Mouse (Mus musculus) ovary, postnatal 10 days (tissue): ENCODE measurements around the gene Igfals.
A peak's percentile ranks its signal among the peaks of the same experiment; 100 is the strongest.

Source experiments
- DNase-seq: peaks from one replicate; pipeline ENCODE4 v3.0.0; 2022; ENCODE audit warnings: low spot score

Igfals gene

DNA sequence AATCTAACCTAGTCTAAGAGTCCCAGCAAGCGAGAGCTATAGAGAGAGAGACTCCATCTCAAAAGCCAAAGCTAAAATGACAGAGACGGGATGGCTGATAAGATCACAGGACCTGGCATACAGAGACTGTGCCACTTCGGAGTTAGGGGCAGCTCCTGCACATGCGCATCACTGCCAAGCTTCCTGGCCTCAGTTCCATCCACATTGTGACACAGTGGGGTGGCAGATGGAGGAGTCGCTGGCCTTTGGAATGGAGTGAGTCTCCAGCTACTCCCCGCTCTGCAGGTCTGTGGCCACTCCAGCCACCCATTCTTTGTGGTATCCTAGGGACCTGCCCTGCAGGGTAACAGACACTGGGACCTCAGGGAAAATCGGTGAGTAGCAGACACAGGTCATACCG is at the start of gene Igfals:
Gene Igfals, plus strand, starts transcription at position 222 of the 400 bp plus-strand sequence.
- DNase-seq, result no peak

DNA sequence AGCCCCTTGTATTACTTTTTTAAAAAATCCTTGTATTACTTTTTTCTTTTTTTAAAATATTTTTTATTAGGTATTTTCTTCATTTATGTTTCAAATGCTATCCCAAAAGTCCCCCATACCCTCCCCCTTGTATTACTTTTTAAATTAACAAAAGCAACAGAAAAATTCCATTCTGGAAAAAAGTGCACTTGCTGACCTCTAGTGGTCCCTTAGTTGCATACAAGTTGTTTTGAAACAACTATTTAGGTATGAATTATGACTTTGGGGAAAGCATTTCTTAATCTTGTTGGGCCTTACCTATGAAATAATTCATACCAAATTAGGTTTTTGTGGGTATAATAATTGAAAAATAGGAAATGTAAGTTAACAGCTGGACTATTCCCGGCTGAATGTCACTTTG is 48.3 kb upstream of the Igfals start:
- DNase-seq, result no peak

DNA sequence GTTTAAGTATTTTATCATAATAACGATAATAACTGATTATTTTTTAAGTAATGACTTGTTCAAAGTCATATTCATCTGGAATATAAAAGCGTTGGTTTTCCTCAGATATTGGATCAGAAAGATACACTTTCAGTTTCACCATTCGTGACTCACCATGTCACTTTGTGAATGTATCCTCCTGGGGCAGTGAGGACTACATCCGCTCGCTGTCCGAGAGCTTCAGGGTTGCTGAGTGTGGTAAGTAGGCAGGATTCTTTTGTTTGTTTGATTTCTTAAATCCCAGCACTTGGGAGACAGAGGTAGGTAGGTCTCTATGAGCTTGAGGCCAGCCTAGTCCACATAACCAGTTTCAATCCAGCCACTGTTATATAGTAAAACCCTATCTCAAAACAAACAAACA is 47.6 kb upstream of the Igfals start:
- no peak for DNase-seq

DNA sequence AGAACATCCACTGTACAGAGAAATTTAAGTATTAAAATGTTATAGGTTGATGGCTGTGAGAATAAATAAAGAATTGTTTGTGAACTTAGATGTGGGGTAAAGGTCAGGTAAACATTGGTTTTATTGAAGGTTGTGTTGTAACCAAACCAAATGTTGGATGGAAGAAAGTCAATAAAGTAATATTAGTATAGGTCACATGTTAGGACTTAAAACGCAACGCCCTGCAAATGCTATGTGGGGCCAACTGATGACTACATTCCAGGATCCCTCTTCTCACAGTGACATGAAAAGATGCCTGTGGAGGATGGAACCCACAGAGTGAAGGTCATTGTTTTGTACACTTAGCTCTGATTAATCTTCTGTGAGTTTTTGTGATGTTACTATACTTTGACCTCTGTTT is 46.3 kb upstream of the Igfals start:
- no peak for DNase-seq

DNA sequence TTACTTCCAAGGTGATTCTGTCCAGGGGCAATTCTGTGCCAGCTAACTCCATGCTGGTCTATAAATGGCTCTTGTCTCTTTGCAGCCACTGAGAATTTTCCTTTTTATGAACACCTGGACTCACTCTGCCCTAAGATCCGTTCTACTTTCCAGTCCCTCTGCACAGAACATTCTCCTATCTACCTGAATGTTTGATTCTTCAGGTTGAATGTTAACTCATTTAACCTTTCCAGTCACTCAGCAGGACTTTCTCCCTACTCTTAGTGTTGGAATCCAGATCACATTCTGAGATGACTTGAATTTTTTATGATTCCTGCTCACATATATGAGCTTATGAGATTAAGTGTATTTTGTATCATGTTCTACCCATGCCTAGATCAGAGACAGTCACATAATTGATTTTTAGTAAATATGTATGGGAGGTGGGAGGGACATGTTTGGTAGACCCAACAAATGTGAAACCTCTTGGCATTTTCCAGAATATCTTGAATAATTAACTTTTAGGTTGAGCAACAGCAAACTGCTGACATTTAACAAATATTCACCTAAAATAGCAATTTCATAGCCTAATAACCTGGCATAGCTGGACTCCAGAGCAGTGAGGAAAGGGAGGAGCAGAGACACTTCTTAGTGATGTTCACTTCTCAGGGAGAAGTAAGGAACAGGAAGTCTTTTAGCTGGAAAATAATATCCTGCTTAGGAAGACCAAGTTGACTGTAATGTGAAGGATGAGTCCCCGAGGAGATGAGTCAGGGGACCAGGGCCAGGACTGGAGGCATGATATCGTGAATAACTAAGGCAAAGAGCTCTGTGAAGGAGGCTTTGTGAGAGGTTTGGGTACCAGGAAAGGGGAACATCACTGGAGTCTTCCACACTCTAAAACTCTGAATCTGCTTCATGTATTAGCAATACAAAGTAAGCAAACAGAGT is 44.2 kb upstream of the Igfals start:
- no peak for DNase-seq

DNA sequence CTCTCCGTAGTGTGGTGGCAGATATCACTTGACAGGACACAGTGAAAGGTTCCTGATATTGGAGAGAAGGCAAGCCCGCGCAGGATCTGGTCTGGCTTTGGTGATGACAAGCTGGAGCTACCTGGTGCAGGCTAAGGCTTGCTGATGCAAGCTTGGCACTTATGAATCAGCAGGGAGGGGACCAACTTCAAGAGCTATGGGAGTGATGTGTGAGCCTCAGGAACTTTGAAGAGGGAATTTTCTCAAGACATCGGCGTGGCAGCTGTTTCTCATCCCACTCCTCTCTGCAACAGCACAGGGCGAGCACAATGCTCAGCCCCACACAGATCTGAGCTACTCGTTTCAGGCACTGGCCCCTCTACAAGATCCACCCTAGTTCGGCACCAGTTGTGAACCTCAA is 26.0 kb upstream of the Igfals start, which contains the start of gene Hagh:
Gene Hagh, plus strand, starts transcription at position 302 of the 400 bp plus-strand sequence.
- no peak for DNase-seq

DNA sequence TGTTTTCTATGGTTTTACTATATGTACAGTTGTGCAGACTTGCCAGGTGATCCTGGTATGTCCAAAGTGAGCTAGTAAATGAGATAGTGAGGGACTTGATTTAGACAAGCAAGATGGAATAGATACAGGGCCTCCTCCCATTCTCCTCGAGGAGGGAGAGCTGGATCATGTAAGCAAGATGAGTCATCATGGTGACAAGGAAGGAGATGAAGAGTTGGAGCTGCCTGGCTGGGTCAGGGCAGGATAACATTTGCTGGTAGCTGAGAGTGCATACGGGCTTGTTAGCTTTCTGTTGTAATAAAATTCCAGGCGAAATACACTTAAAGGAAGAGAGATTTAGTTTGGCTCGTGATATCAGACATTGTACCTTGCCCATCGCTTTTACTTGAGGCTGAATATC is 25.5 kb upstream of the Igfals start:
- DNase-seq, result no peak

DNA sequence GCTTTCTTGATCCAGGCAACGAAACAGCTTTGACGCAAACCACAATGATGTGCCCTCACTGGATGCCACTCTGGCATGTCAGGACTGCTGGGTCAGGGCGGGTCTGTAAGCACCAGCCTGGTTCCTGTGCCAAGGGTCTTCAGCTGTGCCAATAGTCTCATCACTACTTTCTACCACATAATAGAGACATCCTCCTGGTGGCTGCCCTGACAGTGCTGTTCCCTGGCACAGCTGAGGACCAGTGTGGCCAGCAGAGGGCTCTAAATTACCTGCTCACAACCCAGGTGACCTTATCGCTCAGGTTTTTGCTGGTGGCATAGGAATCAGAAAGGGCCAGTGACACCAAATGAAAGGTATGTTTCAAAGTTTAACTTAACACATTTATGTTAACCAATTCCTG is 24.7 kb upstream of the Igfals start:
- DNase-seq, result no peak

DNA sequence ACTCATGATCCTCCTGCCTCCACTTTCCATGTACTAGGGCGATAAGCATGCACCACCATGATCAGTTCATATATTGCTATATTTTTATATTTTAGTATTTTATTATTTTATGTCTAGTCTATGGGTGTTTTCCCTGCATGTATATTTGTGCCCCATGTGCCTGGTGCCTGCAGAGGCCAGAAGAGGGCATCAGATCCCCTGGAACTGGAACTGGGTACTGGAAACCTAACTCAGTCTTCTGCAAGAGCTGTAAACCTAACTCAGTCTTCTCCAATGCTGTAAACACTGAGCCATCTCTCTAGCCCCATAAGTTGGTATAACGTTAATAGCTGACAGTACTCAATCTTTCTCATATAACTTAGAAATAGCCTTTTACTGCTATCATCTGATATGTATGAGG is 23.2 kb upstream of the Igfals start:
- DNase-seq, result no peak

DNA sequence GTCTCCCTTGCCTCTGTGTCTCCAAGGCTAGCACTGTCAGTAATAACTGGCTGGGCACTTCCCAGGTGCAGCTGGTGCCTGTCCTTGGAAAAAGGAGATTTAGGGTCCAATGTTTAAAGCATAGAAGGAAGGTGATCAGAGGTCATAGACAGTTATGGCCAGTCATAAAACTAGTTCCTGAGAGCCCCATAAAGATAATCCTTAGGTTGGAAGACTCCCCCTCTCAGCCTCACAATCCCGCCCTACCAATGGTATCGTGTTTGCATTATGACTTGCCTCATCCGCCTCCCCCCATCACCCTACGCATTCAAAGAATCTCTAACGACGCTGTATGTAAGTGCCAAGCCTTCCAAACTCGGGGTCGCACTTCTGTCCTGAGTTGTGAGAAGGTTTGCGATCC is 21.3 kb upstream of the Igfals start:
- DNase-seq, result no peak

DNA sequence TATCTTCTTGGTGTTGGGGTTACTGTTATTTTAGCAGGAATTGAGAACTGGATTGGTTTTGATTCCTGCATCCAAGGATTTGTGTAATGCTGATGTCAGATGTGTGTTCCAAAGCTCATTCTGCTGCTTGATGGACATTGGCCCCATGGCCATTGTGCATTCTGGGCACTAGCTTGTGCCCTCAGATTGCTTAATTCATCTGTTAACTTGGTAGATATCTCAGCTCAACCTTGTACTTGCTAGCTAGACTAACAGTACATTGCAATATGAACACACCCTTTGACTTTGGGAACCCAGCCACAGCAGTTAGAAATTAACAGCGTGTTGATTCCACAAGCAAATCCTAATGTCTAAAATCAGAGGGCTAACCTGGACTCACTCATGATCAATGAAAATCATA is 18.4 kb upstream of the Igfals start:
- DNase-seq, result no peak

DNA sequence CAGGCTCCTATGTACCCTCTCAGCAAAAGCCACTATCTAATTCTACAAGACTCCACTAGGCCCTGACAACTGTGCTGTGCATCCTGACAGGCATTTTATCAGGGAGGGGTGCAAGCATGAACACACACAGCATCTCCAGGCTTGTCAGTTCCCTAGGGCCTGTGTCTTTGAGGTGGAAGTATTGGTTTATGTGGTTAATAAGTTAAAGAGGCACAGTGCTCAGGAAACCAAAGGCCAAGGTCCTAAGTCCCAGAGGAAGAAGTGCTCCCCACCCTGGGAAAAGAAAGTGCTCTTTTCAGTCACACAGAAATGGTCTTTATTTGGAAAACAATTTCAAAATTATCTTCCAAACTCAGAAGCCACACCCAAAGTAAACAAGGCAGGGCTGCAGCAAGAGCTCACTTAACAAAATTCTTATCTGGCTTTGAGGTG is 17.2 kb upstream of the Igfals start:
- no peak for DNase-seq

DNA sequence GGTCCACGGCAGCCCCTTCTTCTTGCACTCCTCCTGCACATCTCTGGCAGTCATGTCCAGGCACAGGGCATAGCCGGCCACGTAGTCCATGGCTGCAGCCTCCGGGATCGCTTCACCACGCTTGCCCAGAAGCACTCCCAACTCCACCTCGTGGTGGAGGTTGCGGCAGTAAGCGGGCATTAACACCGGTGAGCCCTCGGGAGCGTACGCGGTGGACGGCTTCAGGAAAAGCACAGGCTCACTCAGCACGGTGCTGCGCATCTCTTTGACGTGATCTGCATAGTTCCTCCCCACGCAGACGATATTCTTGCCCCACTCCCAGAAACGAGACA is 16.1 kb upstream of the Igfals start:
- DNase-seq, result no peak

DNA sequence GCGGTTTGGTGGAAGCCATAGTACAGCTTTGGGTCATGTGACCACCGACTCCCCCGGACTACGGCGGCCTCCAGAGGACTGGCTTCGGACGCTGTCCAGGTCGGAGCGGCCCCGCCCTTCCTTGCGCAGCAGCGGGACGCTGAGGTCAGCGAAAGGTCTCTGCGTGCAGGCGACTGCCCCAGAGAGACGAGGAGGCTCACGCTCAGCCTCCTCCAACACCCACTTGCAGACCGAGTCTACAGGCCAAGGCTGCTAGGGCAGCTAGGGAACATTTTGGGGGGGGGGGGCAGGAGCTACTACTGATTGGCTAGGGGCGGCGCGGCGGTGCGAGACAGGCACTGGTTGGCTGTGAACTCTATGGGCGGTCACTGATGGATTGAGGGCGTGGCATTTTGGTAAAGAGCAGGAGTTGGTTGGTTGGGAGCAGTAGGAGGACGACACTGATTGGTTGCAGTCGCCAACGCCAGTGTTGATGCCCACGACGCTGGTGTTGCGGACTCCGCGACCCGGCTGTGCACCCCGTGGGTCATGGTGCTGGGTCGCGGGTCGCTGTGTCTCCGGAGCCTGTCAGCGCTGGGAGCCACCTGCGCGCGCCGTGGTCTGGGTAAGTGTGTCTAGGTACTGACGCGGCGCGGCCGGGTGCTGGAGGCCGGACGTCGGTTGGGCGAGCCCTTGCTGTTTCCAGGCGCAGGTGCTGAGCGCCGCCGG is 15.6 kb upstream of the Igfals start, which contains the start of gene Fahd1:
Gene Fahd1, minus strand, starts transcription at position 300 of the 708 bp plus-strand sequence.
- DNase-seq, result peak; percentile 99

DNA sequence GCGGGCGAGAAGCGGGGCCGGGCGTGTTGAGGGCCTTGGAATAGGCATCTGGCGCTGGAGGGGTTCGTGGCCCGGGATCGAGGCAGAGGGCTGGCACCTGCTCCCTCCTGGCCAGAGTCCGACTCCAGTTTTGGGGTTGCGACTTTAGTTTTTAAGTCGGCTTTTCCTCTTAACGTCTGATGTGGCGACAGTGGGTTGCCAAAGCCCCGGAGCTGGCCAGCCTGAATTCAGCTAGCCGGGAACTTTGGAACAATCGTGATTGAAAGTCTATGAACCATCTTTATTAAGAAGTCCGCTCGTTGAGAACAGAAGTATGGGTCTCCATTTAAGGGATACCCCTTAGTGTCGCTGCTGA is 15.0 kb upstream of the Igfals start:
- no peak for DNase-seq

DNA sequence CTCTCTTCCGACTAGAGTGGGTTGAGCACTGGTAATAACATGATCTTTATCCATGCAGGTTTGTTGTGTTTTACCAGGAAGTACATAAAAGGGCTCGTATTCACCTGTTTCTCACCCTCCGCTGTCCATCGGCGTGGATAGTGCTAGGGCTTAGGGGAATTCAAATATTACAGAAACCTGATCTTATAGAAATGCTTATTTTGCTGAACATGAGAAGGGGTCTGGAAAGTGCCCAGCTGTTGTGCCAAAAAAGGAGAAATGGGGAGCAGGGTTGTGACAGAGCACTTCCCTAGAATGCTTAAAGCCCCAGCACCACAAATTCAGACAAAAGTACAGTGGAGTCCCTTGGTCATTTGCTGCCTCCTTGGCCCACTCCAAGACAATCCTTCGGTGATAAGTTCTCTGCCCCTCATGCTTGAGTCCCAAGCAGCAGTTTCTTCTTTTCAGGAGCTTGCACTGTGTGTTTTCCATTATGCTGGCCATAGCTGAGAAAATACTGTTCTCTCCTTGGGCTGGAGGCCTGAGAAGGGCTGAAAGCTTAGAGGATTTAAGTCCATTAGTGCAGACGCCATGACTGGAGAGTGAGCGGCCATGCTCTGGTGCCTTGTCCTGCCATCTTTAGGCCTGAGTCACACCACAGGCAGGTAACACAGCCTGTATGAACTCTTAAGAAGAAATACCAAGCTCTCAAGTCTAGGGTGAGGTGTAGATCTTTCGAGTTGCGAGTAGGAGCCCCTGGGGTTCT is 14.2 kb upstream of the Igfals start:
- no peak for DNase-seq

DNA sequence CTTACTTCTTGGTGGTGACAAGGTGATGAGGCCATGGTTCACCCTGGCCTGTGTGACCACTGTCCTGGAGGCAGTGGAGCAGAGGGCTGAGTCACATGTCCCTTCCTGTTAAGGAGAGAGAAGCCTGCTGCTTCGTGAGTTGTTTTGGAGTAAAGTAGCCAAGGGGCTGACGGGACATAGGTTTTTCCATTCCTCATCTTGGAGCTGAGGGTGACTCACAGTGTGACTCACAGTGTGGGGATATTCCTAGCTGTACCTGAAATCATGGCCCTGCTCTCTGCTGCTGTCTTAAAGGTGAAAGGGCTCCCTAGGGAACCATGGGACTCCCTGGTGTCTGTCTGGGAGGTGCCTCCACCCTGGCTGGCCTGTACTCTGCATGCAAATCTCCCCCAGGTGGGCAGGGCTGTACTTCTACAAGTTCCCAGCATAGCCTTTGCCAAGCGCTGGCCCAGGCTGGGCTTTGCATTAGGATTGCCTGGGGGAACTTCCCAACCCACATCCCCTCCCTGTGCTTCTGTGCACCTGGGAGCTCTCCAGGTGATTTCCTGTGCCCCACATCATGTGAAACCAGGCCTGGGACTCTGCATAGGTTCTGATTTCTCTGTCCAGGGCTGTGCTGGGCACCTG is 9.8 kb upstream of the Igfals start:
- DNase-seq, result no peak

DNA sequence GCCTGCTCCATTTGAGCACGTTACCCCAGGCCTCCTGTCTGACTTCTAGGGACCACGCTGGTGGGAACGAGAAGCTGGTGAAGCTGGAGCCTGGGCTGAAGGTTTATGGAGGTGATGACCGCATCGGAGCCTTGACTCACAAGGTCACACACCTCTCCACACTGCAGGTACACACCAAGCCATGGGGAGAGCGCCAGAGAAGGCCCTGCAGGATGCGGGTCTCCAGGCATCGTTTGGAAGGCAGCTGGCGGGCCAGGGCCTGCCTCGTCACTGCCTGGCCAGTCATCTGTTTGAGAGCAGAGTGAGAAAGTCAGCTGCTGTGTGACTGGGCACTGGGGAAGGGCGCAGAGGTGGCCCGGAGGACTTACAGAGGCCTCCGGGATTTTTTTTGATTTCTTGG is 9.2 kb upstream of the Igfals start:
- DNase-seq, result no peak

DNA sequence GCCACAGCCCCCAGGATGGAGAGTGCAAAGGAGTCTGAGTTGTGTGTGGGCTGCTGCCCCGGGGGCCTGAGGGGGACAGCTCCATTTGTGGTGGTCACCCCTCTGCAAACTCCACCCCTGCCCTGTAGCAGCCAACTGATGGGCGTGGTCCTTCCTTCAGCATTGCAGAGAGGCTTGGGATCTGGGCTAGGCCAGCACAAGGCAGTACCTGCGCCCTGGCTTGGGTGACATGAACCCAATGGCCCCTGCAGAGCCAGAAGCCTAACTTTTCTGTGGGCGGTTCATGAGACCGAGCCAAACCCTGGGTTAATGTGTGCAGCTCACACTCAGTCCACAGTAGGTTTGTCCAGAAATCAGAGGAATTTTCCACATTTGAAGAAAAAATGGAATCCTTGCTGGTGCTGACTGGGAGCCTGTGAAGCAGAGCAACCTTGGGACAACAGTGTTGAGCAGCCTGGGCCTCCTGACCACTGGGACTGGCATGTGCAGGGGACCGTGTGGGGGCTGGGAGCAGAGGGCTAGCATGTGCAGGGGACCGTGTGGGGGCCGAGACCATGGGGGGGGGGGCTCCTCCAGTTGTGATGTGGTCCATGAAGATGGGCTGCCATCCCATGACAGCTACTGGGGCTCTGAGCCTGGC is 7.8 kb upstream of the Igfals start:
- DNase-seq, result no peak

DNA sequence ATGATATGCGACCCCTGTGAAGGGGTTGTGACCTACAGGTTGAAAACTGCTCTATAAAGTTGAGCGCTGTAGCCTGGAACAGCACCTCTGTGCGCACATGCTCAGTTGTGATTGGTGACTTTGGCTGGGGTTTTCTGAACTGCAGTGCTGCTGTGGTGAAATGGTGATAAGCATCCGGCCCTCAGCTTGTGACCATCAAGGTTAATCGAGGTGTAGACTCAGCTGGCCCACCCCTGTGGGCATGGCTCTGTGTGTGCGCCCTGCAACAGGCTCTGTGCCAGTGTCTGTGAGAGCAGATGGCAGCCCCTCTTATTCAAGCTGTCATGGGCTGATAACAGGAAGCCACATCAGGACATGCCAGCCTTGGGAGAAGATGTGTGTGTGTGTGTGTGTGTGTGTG is 6.8 kb upstream of the Igfals start:
- no peak for DNase-seq

DNA sequence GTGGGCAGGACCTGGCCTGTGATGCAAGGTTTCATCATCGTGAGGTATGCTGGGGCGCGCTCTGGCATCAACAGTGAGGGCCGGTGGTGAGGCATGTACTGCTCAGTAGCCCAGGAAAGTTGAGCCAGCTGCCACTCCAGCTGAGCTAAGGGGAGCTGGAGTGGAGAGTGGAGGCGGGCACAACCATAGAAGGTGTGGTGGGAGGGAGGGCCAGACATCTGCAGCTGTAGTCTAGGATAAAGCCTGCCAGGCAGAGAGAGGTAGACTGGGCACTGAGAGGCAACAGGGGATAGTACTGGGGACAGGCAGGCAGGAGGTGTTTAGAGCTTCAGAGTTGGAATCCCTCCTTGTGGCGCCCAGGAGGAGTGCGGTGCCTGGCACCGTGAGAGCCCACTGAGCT is 5.7 kb upstream of the Igfals start:
- no peak for DNase-seq

DNA sequence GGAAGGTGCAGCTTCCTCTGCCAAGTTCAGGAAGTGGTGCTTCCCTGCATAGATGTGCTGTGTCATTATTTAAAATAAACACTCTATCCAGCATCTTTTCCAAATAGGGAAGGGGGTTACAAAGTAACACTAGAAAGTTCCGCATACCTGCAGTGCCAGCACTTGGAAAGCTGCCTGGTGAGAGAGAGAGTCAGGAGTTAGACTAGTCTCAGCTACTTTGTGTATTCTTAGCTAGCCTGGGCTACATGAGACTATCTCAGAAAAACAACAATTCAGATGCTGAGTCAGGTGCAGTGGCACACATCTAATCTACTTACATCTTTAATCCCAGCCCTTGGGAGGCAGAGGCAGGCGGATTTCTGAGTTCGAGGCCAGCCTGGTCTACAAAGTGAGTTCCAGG is 4.0 kb upstream of the Igfals start:
- DNase-seq, result no peak
